8 mouse cellular contexts compared by ENCODE assay signal in genomic region chr12:79625699-79626554, GRCm38 (mm10).
DNase-seq lines count a peak whose midpoint lies in the region; ATAC-seq lines count a peak whose summit lies in the region.

No protein-coding gene starts in this region.

- no peaks in the 10 kb centered on the region for H3K9me3 ChIP-seq in midbrain, embryonic 12.5 days
- no peaks in the 10 kb centered on the region for H3K9me3 ChIP-seq in midbrain, embryonic 16.5 days (replicated peaks; ENCODE audit: control insufficient read depth, low read length, poor library complexity, severe bottlenecking)
- H3K9me3 ChIP-seq in neural tube, embryonic 13.5 days: no peaks in the 10 kb centered on the region

- H3K27me3 ChIP-seq in midbrain, embryonic 12.5 days: no peaks in the 10 kb centered on the region
- no peaks in the 10 kb centered on the region for H3K27me3 ChIP-seq in midbrain, embryonic 16.5 days (ENCODE audit: control insufficient read depth, insufficient read depth, low read depth, low read length)
- no peaks in the 10 kb centered on the region for H3K27me3 ChIP-seq in neural tube, embryonic 13.5 days

- H3K4me1 ChIP-seq in midbrain, embryonic 12.5 days: peaks cover 37% of the 10 kb centered on the region
- H3K4me1 ChIP-seq in midbrain, embryonic 16.5 days (ENCODE audit: control insufficient read depth, insufficient read depth, low read length): peaks cover 9% of the 10 kb centered on the region
- peaks cover 22% of the 10 kb centered on the region for H3K4me1 ChIP-seq in neural tube, embryonic 13.5 days (replicated peaks)

- H3K36me3 ChIP-seq in midbrain, embryonic 12.5 days: no peaks in the 10 kb centered on the region
- H3K36me3 ChIP-seq in midbrain, embryonic 16.5 days (ENCODE audit: control insufficient read depth, insufficient read depth, low read length): no peaks in the 10 kb centered on the region
- H3K36me3 ChIP-seq in neural tube, embryonic 13.5 days: no peaks in the 10 kb centered on the region

- 0 out of 2 replicates have a peak, but pooled peaks have one; percentile 27 for ATAC-seq in midbrain, embryonic 12.5 days (ENCODE audit: low FRiP score, low read depth)
- ATAC-seq in midbrain, embryonic 16.5 days: no peak
- ATAC-seq in common myeloid progenitor, adult 5-6 weeks (replicated peaks; ENCODE audit: low read depth, poor library complexity, severe bottlenecking): peak; percentile 40
- no peak for ATAC-seq in neural tube, embryonic 13.5 days (ENCODE audit: low read depth)

- 5% methylated on average over 7 of the region's 7 CpGs for WGBS in midbrain, embryonic 12.5 days
- WGBS in midbrain, embryonic 16.5 days: 10% methylated on average over 7 of the region's 7 CpGs
- 14% methylated on average over 7 of the region's 7 CpGs for WGBS in neural tube, embryonic 13.5 days

- H3K4me3 ChIP-seq in midbrain, embryonic 12.5 days: no peak overlapping the region
- no peak overlapping the region for H3K4me3 ChIP-seq in midbrain, embryonic 16.5 days (ENCODE audit: low read depth, low read length)
- H3K4me3 ChIP-seq in neural tube, embryonic 13.5 days: no peak overlapping the region

- peak overlapping the region; percentile 72 for H3K27ac ChIP-seq in midbrain, embryonic 12.5 days (replicated peaks)
- no peak overlapping the region for H3K27ac ChIP-seq in midbrain, embryonic 16.5 days (ENCODE audit: low read length)
- H3K27ac ChIP-seq in neural tube, embryonic 13.5 days (replicated peaks): peak overlapping the region; percentile 52

- H3K4me2 ChIP-seq in midbrain, embryonic 12.5 days (replicated peaks): no peak overlapping the region
- H3K4me2 ChIP-seq in midbrain, embryonic 16.5 days (ENCODE audit: low read length): no peak overlapping the region
- no peak overlapping the region for H3K4me2 ChIP-seq in neural tube, embryonic 13.5 days

- H3K9ac ChIP-seq in midbrain, embryonic 12.5 days (replicated peaks): no peak overlapping the region
- no peak overlapping the region for H3K9ac ChIP-seq in midbrain, embryonic 16.5 days (ENCODE audit: low read depth, low read length)
- H3K9ac ChIP-seq in neural tube, embryonic 13.5 days: no peak overlapping the region

- DNase-seq in induced T-regulatory cell, adult 2 months (ENCODE audit: low read depth): peak; percentile 81
- DNase-seq in adrenal gland, adult 2 months: no peak
- DNase-seq in layer of hippocampus, adult 9-10 months (ENCODE audit: low spot score): no peak
- DNase-seq in layer of hippocampus, postnatal 25 days (ENCODE audit: extremely low spot score in 1 of 2, low spot score in 1 of 2): no peak

Comparison
In these comparisons a context has a peak if more than half of its experiments do, and no peak if none do; other contexts are left out.
1. ATAC-seq: peak in midbrain, embryonic 12.5 days (single experiment) and common myeloid progenitor, adult 5-6 weeks (single experiment); none in midbrain, embryonic 16.5 days (single experiment) and neural tube, embryonic 13.5 days (single experiment).